Mouse (Mus musculus) cerebellum, adult 11 months (tissue): ENCODE measurements around the gene Zfp874a.
"Not testable (repeated sequence)": the region's sequence is repeated elsewhere in the genome, so short reads cannot be mapped to it uniquely, and the experiment has no call there.

ENCODE experiments used
- DNase-seq: peaks from one replicate; pipeline ENCODE4 v3.0.0; 2022

The Zfp874a gene

GRCm38 (mm10) chr13:67375050-67375911, 76.1 kb downstream of the Zfp874a start, which contains the start of the genes Gm28041 and Zfp456:
Gene Gm28041, minus strand, starts transcription at chr13:67375733.
Gene Zfp456, minus strand, starts transcription at chr13:67375810.
- not testable (repeated sequence) for DNase-seq
